Mouse (Mus musculus): Measurements from ENCODE around the gene E2f6.

E2f6 gene

GRCm38 (mm10) chr12:16800259-16800958 is 10.4 kb upstream of the E2f6 start, which contains the start of gene Greb1:
Greb1 (minus strand) TSS chr12:16800886.
- no peak for DNase-seq (ENCODE audit: low spot score in 2 of 2)

DNA sequence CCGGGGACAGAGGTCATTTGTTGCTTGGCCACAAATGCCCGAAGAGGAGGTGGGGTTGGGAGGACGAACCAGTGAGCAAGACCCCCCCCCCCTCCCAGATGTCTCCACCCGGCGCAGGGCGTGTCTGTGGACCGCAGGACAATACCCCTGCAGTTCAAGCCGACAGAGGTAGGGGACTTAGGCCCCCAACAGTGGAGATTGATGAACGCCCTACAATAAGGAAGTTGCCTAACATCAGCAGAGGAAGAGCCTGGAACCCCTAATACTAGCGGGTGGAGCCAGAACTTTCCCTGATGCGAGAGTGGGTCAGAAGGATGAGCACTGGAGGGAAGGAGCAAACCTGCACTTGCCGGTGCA is 9.8 kb upstream of the E2f6 start:
- DNase-seq (ENCODE audit: low spot score in 2 of 2), result no peak

- no peak for DNase-seq (ENCODE audit: low spot score in 2 of 2)
Observed at GRCm38 (mm10) chr12:16803237-16803955, 7.4 kb upstream of the E2f6 start.

GRCm38 (mm10) chr12:16803956-16804430 is 6.8 kb upstream of the E2f6 start:
- no peak for DNase-seq (ENCODE audit: low spot score in 2 of 2)

DNA sequence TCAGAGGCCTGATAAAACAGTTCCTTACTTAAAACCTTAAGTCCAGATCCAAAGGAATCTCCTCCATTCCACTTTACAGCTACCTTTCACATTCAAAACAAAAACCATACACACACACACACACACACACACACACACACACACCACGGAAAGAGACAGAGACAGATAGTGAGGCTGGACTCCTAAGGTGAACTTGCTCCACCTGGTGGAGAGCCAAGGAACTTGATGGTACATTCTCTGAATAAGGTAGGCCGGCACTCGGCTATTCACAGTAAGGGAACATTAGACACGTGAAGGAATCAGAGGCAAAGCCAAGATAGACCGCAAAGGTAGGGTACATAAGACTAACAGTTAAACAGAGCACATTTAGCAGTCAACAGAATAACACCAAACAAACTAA is 5.3 kb upstream of the E2f6 start:
- peak; percentile 90 to 92 for DNase-seq (ENCODE audit: low spot score in 2 of 2)

GRCm38 (mm10) chr12:16808045-16808444 is 2.7 kb upstream of the E2f6 start:
- peak; percentile 46 to 50 for DNase-seq (ENCODE audit: low spot score in 2 of 2)

GRCm38 (mm10) chr12:16811477-16811876 is 714 bp downstream of the E2f6 start:
- no peak for DNase-seq (ENCODE audit: low spot score in 2 of 2)

- DNase-seq (ENCODE audit: low spot score in 2 of 2), result no peak
Observed at GRCm38 (mm10) chr12:16817147-16817546, 6.4 kb downstream of the E2f6 start.

DNA sequence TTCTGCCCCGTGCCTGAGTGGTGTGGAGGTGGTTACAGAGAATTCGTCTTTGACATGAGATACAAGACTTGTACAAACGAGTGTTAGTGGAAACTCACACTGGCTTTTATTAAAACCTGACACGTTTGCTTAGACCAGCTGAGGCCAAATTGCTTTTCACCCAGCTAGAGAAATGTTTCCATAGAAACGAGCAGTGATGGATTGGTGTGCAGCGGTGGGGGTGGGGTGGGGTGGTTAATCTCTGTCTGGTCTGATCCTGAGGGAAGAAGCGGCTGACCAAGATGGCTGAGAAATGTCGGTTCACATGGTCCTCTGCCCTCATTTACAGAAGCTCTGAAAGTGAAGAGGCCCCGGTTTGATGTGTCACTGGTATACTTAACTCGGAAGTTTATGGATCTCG is 7.8 kb downstream of the E2f6 start:
- DNase-seq (ENCODE audit: low spot score in 2 of 2), result no peak

- DNase-seq (ENCODE audit: low spot score in 2 of 2), result peak; percentile 46 to 47
Observed at GRCm38 (mm10) chr12:16820761-16821160, 10.0 kb downstream of the E2f6 start.

DNA sequence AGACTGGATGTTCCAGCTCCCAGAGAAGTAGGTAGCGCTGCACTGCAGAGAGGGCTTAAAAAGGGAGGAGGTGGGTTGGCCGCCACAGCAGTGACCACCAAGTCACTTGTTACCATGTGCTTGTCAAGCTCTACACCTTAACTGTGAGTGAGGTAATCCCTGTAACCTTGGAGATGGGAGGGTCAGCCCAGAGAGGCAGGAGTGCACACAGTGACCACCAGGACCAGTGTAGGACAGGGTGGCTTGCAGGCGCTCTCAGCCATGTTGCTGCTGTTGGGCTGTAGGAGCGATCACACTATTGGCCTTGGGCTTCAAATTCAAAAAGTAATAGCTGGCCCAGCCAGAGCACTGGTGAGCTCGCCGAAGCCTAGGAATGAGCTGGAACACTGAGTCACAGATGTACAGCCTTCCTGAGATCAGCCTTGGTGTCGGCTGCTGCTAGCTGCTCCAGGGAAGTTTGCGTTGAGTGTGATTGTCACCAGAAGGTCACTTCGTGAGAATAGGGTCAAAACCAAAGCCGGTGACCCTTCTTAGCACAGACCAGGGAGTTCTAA is 11.5 kb downstream of the E2f6 start:
- no peak for DNase-seq (ENCODE audit: low spot score in 2 of 2)

- DNase-seq (ENCODE audit: low spot score in 2 of 2), result no peak
Observed at GRCm38 (mm10) chr12:16823701-16824100, 12.9 kb downstream of the E2f6 start.

DNA sequence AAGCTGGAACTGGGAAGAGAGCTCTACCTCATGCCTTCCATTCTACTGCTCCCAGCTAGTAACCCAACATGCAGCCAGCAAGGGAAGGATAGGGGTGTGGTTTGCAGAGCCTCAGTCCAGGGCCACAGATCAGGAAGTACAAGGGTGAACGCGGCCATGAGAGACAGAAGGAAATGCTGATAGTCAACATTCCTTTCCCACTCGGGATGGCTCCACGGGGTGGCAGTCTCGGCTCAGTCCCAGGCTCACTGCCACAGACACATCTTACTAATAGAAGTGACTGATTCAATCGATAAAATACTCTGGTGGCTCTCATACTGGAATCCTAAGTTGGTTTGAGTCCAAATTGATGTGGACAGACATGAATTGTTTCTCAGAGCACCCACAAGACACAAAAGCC is 17.7 kb downstream of the E2f6 start:
- peak in 1 of 2 experiments; percentile 60 for DNase-seq (ENCODE audit: low spot score in 2 of 2)

- no peak for DNase-seq (ENCODE audit: low spot score in 2 of 2)
Observed at GRCm38 (mm10) chr12:16829785-16830184, 19.0 kb downstream of the E2f6 start.

GRCm38 (mm10) chr12:16831071-16831470 is 20.3 kb downstream of the E2f6 start:
- no peak for DNase-seq (ENCODE audit: low spot score in 2 of 2)

DNA sequence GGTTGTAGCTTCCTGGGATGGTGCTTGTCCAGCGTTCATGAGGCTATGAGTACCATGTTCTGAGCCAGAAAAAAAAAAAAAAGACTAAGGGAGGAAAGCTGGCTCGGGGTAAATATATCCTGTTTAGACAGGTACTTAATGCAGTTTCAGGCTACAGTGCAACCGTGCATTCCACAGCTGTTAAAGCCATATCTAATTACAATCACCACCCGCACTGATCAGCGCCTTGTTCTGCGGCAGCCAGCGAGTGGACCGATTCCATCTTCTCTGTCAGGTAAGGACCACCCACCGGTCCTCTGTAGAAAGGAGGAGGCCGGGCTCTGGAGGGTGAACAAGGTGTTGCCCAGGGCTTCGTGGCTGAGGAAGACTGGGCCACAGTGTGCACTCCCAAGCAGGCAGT is 23.9 kb downstream of the E2f6 start:
- no peak for DNase-seq (ENCODE audit: low spot score in 2 of 2)

- peak; percentile 80 to 93 for DNase-seq (ENCODE audit: low spot score in 2 of 2)
Observed at GRCm38 (mm10) chr12:16836188-16836587, 25.4 kb downstream of the E2f6 start.

GRCm38 (mm10) chr12:16837766-16838165 is 27.0 kb downstream of the E2f6 start:
- DNase-seq (ENCODE audit: low spot score in 2 of 2), result no peak

DNA sequence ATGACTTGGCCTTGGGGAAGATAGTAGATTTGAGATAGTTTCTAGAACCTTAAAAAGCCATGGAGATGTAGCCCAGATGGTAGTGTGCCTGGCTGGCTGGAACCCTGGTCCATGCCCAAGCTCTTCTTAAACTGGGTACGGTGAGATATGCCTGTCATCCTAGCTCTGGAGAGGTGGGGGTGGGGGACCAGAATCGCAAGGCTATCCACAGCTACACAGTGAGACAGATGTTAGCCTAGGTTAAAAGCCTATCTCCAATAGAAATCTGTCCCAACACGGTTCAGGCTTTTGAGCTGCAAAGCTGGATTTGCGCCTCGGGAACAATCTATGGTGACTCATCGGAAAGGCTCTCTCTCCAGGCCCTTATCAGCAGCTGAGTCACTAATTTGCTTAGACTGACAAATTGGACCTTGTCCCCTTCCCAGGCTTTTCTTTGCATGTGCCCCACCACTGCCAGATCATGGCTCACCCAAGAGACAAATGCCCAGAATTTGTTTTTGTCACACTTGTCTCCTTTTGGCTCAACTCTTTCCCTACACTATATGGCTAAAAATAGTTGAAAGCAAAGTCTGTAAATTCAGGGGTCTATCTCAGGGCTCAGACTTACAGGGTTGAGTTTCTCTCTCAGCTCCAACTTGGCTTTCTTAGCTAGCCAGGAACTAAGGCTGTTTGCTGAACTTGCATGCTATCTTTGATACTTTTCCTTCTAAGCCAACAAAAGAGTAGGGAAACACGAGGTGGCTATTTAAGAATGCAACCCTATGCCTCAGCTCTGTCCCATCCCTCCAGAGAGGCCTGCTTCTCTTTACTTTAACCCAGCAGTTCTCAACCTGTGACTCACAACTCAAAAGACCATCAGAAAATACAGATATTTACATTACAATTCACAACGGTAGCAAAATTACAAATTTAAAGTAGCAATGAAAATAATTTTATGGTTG is 30.3 kb downstream of the E2f6 start:
- DNase-seq (ENCODE audit: low spot score in 2 of 2), result no peak

DNA sequence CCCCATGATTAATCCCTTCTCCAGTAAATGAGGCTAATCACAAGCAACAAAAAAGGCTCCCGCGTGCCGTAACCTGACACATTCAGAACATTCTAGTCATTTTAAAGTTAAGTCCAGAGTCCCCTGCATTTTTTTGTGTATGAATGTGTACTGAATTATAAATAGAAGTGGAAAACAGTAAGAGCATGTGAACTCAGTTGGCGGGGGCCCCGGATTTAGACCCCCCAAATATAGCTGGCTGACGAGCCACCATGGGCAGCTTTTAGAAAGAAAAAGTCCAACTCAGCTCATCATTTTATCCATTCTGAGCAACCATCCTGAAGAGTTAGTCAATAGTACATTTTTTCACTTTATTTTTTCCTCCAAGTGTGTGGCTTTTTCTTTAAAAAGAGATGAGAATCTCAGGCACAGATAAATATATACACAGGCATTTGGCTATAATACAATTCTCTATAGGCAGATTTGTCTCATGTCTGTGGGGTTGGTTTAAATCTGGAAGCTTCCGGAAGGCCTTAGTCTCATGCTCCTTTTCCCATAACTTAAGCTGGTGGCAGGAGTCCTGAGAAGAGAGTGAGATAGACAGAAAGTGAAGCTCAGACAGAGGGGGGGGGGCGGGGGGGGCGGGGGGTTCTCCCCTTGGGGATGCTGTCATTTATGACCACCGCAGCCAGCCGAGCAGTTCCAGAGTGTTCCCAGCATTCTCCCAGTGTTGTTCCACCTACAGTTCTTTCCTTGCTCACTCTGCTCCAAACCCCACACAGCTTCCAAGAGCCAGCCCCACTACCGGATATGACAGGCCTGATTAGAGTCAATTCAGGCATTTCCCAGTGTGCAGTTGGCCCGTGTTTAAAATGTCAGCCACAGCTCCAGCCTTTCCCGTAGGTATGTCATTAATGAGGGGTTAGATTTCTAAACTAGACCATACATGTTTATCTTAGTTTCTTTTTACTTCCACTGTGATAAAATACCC is 34.1 kb downstream of the E2f6 start:
- peak; percentile 61 to 68 for DNase-seq (ENCODE audit: low spot score in 2 of 2)
